Mouse (Mus musculus) splenic B cell, adult 2 months (primary cell): ENCODE data around the gene Il17d.
A peak's percentile ranks its signal among the peaks of the same experiment; 100 is the strongest.

Experiments used
- DNase-seq: peaks from one replicate; pipeline ENCODE4 v3.0.0-alpha.2; 2011; ENCODE audit warnings: low read depth, low spot score
- H3K27me3 ChIP-seq: 2 replicates; pipeline ENCODE4 v1.6.1; 2012; ENCODE audit warnings: mild to moderate bottlenecking, low read length, moderate library complexity, mixed read lengths; ENCODE audit not compliant: control insufficient read depth, poor library complexity, insufficient read depth, severe bottlenecking
- H3K36me3 ChIP-seq: 2 replicates; pipeline ENCODE4 v1.6.1; 2012; ENCODE audit warnings: mild to moderate bottlenecking, low read length, moderate library complexity, mixed read lengths; ENCODE audit not compliant: control insufficient read depth, poor library complexity, insufficient read depth, severe bottlenecking

Gene Il17d

DNA sequence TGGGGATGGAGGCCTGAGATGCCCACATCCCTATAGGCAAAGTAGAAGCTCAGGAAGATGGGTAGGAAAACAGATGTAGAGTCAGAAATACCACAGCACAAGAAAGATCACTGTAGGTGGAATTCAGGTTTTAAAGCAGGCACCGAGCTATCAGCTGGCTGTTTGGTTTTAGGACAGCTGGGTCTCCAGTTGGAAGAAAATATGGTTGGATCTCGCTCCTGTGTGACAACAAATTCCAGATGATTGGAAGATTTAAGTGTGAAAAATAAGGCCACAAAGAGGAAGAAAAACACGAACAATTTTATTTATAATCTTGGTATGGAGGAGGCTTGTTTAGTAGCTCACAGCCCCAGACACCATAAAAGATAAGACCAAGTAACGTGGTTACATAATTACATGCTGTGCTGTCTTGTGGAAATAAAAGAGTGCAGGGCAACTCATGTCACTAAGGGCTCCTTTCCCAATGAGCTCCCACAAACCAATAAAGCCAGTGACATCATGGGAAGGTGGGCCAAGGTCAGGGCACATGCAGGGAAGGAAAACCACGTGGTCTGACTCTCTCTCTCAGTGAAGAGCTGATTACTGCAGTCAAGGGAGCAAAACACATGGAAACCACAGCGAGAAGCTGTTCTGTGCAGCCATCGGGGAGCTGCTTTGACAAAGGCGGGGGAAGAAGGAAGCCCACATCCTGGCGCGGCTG lies 4.7 kb downstream of the Il17d start:
- no peak for DNase-seq
- Histone ChIP-seq H3K36me3 (no peaks in the 10 kb centered on the region), H3K27me3 (peaks cover 2% of the 10 kb centered on the region; the same call in 1 of the 2 replicates)

DNA sequence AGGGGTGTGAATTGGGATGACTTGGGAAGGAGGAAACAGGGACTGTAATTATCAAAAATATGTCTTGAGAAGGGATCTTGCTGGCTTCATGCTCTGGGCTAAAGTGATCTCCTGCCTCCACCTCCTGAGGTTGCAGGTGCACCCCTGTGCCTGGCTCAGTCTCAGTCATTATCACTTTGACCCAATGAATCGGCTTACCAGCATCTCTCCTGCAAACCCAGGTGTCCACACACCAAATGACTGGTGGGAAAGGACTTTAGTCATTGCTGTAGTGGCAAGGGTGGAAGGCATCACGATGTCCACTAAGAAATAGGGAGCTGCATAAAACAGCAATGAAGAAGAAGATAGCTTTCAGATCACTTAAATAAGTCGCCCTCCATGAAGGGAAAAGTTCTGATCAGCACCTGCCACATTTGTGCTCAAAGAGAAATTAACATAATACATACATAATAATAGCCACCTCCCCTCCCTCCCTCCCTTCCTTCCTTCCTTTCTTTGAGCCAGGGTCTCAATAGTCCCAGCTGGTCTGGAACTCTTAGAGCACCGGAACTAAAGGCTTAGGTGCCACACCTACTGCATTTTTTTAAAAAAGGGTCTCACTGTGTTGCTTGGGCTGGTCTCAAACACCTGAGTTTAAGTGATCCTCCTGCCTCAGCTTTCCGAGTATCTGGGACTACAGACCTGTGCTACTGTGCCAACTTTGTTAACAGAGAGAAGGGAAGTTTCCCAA lies 5.4 kb downstream of the Il17d start:
- H3K36me3 ChIP-seq = no peaks in the 10 kb centered on the region
- H3K27me3 ChIP-seq = peaks cover 2% of the 10 kb centered on the region; the same call in 1 of the 2 replicates
- no peak for DNase-seq

DNA sequence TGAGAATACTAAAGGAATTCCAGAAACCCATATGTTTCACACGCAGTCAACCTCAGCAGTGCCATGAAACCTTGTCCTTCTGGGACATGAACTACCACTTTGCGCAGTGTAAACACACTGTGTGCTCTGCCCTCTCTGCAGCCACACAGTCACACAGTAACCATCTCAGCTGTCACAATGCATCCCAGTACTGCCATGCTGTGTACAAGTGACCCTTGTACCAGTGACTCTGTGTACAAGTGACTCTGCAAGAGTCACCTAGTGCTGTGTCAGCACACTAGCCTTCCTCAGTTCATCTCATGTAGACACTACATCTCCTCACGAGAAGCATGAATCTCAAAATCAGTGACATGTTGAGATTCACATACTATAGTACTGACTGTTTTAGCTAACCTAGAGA lies 8.0 kb downstream of the Il17d start:
- DNase-seq = no peak
- Histone ChIP-seq H3K36me3 (no peaks in the 10 kb centered on the region), H3K27me3 (peaks cover 2% of the 10 kb centered on the region; the same call in 1 of the 2 replicates)

DNA sequence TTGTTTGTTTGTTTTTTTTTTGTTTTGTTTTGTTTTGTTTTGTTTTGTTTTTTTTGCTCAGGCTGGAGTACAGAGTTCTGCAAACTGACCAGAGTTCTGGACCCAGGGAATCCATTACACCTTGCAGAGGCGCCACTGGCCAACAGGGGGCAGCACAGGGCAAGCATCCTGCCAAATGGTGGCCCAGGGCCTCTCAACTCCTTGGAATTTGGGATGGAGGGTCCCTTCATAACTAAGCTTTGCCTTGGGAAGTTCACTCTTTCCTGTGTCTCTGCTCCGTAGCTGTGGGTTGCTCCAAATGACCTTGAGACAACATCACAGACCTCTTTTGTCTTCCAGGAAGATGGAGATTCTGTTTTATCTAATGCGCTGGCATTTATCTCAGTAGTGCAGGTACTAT lies 8.6 kb downstream of the Il17d start:
- H3K27me3 ChIP-seq = 0 out of 2 replicates have a peak, but pooled peaks cover 2% of the 10 kb centered on the region
- H3K36me3 ChIP-seq = no peaks in the 10 kb centered on the region
- DNase-seq = peak; percentile 39

DNA sequence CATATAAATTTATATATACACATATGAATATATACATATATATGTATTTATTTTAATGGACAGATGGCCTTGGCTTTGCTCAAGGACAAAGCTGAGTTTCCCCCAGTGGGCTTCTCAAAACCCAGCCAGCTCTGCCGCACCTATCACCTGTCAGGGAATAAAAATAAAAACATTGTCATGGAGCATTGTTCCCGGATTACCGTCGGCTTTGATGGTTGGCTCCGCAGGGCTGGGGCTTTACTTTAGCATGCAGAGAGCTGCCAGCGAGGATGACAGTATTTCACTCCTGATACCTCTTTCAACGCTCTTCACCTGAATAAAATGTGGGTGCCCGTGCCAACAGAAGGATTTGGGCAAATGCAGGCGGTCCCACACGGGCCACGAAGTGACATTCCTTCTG lies 9.3 kb downstream of the Il17d start:
- DNase-seq = no peak
- Histone ChIP-seq H3K27me3 (0 out of 2 replicates have a peak, but pooled peaks cover 2% of the 10 kb centered on the region), H3K36me3 (no peaks in the 10 kb centered on the region)

DNA sequence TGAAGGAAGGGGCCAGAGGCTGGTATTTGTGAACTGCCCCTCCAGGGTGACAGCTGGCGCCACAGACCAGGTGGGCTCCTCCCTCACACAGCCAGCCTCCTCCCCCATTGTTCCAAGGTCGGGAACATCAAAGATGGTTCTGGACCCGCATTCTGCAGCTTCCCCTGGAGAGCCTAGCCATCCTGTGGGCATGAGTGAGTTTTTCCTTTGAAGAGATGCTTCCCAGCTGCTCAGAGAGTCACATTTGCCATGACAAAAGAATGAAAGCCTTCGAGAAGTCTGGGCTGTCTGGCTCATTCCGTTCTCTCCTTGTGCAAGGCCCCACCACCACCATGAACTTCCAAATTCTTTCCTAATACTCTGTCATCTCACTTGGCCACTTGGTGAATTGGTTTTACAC lies 9.8 kb downstream of the Il17d start:
- Histone ChIP-seq H3K36me3 (no peaks in the 10 kb centered on the region), H3K27me3 (no peaks in the 10 kb centered on the region)
- DNase-seq = no peak

DNA sequence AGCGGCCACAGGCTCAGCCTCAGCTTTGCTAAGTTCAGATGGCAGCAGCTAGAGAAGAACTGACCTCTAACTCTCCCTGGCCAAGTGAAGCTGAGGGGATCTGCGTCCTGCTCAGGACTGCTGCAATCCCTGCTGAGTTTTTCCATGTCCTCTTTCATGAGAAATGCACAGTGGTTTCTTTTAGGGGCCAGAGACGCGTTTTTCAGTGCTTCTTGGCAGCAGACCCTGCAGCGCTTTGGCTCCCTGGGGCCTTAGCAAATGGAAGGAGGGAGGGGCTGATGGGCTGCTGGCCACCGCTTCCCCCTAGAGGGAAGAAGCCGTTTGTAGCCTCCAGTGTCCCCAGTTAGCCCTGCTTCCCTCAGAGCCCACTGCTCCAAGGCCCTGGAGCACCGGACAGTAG lies 10.4 kb downstream of the Il17d start:
- no peaks in the 10 kb centered on the region for H3K27me3 ChIP-seq
- DNase-seq = no peak
- H3K36me3 ChIP-seq = no peaks in the 10 kb centered on the region

DNA sequence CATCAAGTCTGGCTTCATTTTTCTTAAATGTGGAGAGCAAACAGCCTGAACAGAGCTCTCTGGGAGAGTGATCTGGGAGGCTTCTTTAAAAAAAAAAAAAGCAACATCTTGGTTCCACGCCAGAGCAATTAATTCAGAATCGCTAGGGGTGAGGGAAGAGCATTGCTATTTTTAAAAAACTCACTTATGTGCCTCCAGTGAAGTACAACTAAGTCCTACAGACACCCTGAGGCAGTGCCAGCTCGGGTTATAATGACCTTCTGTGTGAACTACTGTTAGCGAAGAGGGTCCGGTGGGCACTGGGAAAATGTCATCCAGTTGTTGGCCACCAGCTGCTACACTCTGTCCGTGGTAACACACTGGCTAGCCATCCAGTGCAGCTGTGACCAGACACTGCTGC lies 11.1 kb downstream of the Il17d start:
- DNase-seq = no peak
- no peaks in the 10 kb centered on the region for H3K36me3 ChIP-seq
- no peaks in the 10 kb centered on the region for H3K27me3 ChIP-seq

DNA sequence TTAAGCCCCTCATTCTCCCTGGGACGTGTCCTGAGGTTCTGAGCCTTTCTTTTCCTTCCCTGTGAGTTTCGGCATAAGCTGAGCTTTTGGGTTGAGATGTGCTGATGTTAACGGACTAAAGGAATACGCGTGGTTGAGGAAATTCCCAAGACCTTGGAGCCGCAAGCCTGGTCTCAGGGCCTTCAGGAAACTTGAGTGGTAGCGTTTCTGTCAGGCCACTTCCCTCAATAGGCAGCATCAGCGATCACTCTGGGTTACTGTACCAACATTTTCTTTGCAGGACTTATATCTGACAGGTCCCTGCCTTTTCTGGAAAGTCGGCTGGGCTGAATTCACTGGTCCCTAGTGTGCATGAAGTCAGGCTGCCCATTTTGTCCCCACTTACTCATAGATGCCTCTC lies 12.2 kb downstream of the Il17d start:
- H3K27me3 ChIP-seq = no peaks in the 10 kb centered on the region
- H3K36me3 ChIP-seq = no peaks in the 10 kb centered on the region
- DNase-seq = no peak

DNA sequence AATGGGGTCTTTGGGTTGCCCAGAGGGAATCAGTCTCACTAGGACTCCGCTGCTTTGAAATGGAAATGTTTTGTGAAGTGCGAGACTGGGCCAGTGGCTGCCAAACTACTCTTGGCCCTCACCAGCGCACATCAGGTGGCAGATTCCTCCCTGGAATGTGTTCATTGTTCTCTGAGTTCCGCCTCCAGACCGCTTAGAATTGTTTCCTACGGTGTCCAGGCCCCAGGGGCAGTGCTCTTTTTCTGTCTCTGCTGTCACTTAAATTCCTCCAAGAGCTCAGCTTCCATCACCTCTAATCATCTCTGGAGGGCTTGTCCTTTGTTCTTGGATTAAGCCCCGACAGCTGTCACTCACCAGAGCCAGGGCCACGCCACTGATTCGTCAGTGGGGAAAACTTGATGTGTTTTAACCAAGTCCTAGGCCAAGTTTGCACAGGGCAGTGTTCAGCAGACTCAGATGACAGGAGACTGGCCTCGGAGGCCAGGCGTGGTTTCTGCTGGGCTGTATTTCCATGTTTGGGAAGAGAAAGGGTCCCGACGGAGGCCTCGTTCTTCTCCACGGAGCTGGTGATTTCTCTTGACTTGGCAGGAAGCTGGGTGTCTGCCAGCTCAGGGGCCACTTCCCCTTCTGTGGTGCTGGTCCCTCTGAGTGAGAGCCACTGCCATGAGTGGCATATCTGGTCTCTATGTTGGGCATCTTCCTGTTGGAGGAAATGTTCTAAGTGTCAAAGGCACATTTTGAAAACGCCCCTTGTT lies 12.9 kb downstream of the Il17d start:
- H3K27me3 ChIP-seq = no peaks in the 10 kb centered on the region
- DNase-seq = peak; percentile 55
- H3K36me3 ChIP-seq = no peaks in the 10 kb centered on the region

DNA sequence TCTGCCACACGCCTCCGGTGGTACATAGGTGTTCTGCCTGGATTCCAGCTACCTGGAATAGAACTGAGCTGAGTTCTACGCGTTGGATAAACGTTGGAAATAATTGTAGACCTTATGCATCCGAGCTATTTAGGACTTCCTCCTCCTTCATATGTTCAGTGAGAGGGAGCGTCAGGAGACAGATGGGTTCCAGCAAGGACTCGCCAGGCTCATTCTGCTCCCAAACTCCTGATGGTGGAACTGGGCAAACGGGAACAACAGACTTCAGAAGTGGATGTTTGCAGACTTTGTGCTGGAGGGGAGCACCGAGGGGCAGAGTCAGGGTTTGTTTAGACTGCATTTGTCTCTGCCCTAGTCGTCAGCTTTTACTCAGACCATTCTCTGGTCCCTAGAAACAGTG lies 16.1 kb downstream of the Il17d start:
- H3K36me3 ChIP-seq = no peaks in the 10 kb centered on the region
- H3K27me3 ChIP-seq = no peaks in the 10 kb centered on the region
- no peak for DNase-seq

DNA sequence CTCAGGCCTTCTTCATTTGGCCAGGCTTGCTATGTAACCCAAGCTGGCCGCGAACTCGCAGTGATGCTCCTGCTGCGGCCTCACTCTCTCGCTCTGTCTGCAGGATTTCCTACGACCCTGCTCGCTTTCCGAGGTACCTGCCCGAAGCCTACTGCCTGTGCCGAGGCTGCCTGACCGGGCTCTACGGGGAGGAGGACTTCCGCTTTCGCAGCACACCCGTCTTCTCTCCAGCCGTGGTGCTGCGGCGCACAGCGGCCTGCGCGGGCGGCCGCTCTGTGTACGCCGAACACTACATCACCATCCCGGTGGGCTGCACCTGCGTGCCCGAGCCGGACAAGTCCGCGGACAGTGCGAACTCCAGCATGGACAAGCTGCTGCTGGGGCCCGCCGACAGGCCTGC lies 17.7 kb downstream of the Il17d start:
- DNase-seq = peak; percentile 34
- Histone ChIP-seq H3K27me3 (no peaks in the 10 kb centered on the region), H3K36me3 (no peaks in the 10 kb centered on the region)

DNA sequence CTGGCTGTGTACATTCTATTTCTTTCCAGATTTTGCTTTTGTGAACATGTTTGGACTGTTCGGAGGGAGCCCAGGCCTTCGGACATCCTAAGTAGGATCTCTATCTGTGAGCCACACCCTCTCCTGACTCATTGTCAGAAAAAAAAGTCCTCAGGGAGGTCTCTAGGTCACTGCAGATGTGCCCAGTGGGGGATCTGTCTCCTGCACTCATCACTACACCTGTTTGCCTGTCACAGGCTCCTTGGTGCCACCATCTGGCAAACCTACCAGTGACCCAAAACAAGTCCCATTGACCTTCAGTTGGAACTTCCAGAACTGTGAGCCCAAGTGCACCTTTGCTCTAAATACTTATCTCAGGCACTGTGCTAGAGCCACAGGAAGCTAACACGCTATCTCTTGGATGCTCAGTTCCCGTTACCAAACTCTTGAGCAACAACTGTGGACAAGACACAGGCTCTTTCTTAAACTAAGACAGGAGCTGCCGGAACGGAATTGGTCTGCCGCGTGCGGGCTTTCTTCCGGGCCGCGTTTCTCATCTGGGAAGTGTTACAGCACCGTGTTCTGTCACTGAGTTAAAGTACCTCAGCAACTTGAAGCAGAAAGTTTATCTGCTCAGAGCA lies 19.0 kb downstream of the Il17d start:
- Histone ChIP-seq H3K36me3 (no peaks in the 10 kb centered on the region), H3K27me3 (no peaks in the 10 kb centered on the region)
- DNase-seq = no peak

DNA sequence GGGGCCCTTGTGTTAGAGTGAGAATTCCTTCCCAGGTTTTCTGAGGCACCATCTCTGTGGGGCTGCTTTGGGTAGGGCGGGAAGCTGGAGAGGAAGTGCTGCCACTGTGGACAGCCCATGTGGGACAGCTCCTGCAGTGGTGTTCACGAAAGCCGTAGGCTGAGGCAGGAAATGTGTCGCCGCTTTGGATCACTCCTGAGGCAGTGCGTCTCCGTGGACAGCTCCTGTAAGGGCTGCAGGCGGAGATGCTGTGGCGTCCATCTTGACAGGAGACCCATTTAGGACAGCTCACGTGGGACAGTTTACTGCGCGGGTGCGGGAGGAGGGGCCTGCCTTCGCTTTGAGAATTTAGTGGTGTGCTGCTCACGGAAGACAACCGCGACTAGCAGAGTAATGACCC lies 20.9 kb downstream of the Il17d start:
- H3K36me3 ChIP-seq = 0 out of 2 replicates have a peak, but pooled peaks cover 4% of the 10 kb centered on the region
- no peak for DNase-seq
- no peaks in the 10 kb centered on the region for H3K27me3 ChIP-seq

DNA sequence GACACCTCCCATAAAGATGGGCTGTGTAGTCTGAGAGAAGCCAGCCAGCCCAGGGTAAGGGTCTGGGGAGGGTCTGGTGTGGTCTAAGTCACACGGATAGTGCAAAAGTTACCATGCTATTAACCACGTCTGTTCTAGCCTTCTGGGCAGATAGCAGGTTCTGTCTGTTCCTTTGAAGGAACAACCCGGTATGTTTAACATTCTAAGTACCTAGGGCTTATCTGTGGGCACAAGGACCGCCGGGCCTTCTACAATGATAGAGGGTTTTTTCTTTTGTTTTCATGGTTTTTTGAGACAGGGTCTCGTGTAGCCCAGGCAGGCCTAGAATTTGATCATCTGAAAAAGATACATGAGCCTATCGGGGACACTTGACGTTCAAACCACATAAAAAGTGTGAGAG lies 21.6 kb downstream of the Il17d start:
- no peak for DNase-seq

More for the DNA sequence above, 21.6 kb downstream of the Il17d start:
- Histone ChIP-seq H3K27me3 (no peaks in the 10 kb centered on the region), H3K36me3 (0 out of 2 replicates have a peak, but pooled peaks cover 4% of the 10 kb centered on the region)
